Mouse (Mus musculus): Measurements from ENCODE around the gene Fntb.
"Not testable (repeated sequence)": the region's sequence is repeated elsewhere in the genome, so short reads cannot be mapped to it uniquely, and the experiment has no call there.

Fntb gene

GRCm38 (mm10) chr12:76765354-76765851 lies at the start of gene Fntb, which contains the start of gene Churc1:
Gene Fntb (plus strand): TSS chr12:76765589.
Gene Churc1 (plus strand): TSS chr12:76765538.
- peak; percentile 89 to 90 for DNase-seq

GRCm38 (mm10) chr12:76718384-76718783 lies 47.0 kb upstream of the Fntb start:
- no peak for DNase-seq

- peak in 1 of 2 experiments; percentile 46 for DNase-seq
Observed at GRCm38 (mm10) chr12:76720572-76720971, 44.8 kb upstream of the Fntb start.

GRCm38 (mm10) chr12:76722026-76722425 lies 43.4 kb upstream of the Fntb start:
- no peak for DNase-seq

GRCm38 (mm10) chr12:76727955-76728354 lies 37.4 kb upstream of the Fntb start:
- peak in 1 of 2 experiments; percentile 30 for DNase-seq

DNA sequence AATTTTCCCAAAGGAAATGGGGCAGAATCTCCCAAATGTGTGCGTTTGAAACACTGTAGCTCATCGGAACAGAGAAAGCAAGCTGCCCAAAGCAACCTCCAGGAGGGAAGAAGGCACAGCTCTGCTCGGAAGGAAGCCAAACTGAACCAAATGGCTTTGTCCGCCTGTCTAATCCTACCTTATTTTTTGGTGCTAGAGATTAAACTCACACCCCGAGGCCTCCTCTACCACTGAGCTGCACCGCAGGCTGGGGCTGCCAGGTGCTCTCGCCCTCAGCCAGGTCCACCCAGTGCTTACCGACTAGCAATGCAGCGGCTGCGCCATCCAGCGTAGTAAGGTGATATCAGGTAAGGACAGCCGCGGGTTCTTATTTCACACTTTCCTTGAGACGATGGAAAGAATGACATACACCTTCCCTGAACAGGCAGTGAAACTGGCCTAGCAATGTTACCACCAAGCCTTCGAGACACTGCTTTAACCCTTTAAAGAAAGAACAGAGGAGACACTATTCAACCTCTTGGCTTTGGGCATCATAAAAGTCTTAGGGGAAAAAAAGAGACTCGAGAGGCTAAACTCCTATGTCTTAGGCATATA lies 14.4 kb upstream of the Fntb start:
- peak; percentile 58 to 63 for DNase-seq

DNA sequence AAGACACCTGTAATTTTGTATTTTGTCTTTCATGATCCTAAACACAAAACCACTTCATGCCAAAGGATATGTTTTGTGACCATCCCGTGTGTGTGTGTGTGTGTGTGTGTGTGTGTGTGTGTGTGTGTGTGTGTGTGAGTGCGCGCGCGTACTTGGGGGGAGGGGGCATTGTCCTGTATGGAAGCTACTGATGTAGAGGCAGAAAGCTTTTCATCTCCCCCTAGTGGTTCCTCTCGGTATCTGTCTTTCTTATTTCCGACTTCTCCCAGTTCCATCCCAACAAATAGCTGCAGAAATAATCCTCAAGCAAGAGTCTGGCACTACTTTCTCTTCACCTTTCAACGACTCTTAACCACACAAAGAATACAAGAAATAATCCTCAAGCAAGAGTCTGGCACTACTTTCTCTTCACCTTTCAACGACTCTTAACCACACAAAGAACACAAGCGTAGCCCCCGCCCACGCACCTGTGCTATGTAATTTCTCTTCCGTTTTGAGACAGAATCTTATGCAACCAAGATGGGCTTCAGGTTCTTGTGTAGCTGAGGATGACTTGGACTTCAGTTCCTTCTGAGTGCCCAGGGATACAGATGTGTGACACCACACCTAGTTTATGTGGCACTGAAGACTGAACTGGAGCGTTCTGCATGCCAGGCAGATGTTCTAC lies 12.6 kb upstream of the Fntb start:
- peak; percentile 82 to 86 for DNase-seq

GRCm38 (mm10) chr12:76765901-76766630 lies 677 bp downstream of the Fntb start:
- no peak for DNase-seq

GRCm38 (mm10) chr12:76770841-76771500 lies 5.6 kb downstream of the Fntb start:
- no peak for DNase-seq

DNA sequence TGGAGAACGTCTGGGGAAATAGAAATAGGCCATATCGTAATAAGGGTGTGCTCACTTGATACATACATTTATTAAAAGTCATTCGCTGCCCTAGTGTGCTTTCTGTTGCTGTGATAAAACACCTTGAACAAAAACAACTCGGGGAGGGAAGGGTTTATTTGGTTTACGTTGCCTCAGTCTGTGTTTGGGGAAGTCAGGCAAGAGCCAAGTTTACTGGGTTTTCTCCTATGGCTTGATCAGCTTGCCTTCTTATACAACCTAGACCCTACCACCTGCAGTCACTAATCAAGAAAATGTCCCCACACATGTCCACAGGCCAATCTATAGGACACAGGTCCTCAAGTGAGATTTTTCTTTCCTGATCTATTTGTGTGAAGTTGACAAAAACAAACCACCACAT lies 6.2 kb downstream of the Fntb start:
- DNase-seq: no peak

GRCm38 (mm10) chr12:76774652-76775051 lies 9.3 kb downstream of the Fntb start:
- DNase-seq: no peak

DNA sequence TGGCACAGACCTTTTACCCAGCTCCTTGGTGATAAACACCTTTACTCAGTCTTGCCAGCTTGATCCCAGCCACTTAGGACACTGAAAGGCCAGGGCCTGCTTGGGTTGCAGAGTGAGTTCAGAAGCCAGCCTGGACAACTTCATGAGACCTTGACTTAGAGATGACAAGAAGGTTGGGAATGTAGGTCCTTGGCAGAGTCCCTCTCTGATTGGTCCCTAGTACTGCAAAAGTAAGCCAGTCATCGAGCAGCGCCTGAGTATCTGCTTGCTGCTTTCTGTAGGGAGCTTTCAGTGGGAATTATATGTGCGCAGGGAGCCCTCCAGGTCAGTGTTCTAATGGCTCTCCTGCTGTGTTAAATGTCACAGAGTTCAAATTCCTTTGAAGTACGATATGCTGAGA lies 9.7 kb downstream of the Fntb start:
- no peak for DNase-seq

DNA sequence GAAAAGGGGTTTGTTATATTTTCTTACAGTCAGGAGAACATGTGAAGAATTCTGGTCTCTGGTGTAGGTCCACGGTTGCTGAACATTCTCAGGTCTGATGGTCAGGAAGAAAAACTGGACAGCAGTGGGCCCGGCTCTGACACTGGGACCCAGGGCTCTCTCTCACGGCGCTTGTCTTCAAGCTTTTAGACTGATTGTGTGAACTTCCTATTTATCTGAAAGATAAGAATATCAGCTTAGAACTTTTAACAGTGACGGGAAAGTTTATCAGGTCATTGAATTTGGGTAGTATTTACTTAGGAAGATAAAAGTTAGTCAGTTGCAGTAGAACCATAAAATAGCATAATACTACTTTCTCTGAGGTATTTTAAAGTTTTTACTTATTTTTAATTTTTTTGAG lies 11.5 kb downstream of the Fntb start:
- DNase-seq: no peak

GRCm38 (mm10) chr12:76777845-76778244 lies 12.5 kb downstream of the Fntb start:
- no peak for DNase-seq

DNA sequence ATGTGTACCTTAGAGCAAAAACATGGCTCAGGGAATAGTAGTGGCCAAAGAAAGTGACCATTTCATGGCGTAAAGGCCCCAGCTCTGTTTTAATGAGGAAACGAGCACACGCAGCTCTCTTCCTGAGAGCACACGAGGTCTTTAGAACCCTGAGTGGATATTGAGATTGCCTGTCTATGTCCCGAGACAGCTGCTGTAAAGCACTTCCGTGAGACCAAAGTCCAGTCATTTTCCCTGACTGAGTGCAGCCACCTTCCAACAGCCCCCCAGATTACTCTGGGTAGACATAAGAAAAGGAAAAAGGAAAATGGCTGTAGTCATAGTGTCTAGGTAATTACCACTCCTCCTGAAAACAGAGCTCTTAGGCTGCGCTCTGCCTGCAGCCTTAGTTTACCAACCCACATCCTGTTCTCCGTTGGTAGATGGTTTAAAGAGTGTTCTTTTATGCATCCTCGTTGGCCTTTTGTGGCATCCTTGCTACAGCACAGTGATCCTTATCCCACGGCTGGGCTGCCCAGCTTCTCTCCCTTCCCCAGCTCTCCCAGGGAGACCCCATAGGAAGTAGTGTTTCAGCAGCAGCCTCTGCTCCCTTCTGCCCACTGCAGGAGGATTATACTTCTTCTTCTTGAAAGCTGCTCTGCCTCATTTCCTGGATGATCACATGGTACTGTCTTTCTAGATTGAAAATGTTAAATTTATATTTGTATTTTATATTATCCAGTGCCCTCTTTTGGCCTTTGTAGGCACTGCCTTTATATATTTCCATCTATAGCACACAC lies 13.1 kb downstream of the Fntb start:
- no peak for DNase-seq

DNA sequence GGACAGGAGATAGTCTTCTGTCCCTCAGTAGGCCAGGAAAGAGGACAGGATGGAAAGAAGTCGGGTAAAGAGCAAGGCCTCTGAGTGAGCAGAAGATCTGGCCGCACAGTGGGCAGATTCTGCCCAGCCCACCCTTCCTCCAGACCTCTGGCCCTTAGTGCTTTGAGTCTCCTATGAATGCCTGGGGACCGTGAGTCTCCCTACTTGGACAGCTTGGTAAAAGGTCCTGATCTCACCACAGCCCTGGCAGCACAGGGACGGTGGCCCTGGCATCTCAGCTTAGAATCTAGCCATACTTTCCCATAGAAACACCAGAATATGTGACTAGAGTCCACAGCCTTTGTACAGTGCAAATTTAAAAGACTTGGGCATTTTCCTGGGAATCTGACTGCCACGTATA lies 14.6 kb downstream of the Fntb start:
- no peak for DNase-seq

GRCm38 (mm10) chr12:76780639-76781468 lies 15.5 kb downstream of the Fntb start:
- peak in 1 of 2 experiments; percentile 38 for DNase-seq

GRCm38 (mm10) chr12:76784056-76784619 lies 18.7 kb downstream of the Fntb start:
- no peak for DNase-seq

DNA sequence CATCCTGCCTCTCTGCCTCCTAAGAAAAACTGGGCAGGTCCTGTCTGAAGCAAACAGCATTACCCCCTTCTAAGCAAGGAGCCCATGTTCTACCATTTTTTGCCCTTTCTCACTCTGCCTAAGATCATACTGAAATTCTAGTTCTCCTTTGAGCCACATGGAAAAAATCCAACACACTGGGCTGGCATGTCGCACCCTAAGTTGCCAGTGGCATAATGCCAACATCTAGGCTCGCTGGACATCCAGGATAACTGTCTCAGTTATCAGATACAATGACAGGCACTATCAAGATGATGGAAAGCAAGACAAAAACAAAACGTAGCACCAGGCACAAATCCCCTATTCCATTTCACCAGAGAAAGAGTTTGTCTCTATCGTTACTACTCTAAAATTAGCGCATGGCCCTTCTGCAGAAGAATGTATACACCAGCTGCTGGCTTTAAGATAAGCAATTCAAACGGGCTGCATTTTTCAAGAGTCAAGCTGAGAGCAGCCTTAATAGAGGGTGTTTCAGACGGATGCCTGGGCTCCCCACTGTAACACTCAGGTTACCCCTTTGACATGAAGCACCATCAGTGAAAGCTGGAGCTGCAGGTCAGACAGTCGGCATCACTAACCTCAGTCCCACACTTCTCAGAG lies 25.2 kb downstream of the Fntb start:
- DNase-seq: peak in 1 of 2 experiments; percentile 56

DNA sequence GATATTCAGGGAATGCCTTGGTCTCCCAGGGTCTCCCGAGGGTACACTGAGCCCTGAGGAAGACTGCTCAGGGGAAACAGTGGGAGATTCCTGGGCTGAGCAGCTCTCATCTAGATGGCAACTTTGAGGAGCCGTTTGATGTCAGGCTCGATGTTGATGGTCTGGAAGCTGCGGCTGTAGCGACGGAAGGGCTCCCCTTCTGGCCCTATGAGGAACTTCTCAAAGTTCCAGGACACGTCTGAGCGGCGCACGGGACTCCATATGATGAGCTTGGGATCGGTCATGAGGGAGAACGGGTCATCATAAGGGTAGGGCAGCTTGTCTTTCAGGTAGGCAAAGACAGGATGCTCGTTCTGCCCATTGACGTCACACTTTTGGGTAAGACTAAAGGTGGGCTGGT lies 27.2 kb downstream of the Fntb start:
- DNase-seq: not testable (repeated sequence)

DNA sequence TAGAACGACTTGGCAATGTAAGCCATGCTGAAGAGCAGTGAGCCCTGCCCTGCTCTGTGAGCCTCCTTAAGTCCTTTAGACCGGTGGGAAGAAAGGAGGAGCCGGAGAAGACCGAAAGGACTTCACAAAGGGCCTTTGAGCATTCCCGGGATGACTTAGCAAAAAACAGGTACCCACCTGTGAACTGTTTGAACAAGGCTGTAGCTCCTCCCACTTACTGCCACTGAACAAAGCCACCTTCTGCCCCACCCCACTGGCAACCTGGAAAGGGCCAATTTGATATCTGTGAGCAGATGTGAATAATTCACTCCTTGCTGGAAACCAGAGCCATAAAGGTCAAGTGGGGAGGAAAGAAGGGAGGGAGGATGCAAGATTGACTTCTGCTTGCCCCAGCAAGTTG lies 30.0 kb downstream of the Fntb start, which contains the start of gene Gpx2:
TSS of gene Gpx2 (minus strand) at position 205 of the 400 bp plus-strand sequence.
- no peak for DNase-seq
